Mouse (Mus musculus) heart, postnatal 0 days (tissue): ENCODE data around the gene Plcb4. TPM values are rescaled to one million over a fixed set of nuclear protein-coding genes. Genes with fewer than 3 reads are reported as not detected.

Experiments used
- ATAC-seq: fragments of 200-750 bp; cut with Nextera tagmentation; 2 replicates; pipeline ENCODE4 v1.8.0; 2017; ENCODE audit warnings: low read depth, moderate number of reproducible peaks, moderate library complexity; ENCODE audit not compliant: insufficient read depth
- DNase-seq: peaks from one replicate; pipeline ENCODE4 v3.0.0-alpha.2; 2016; ENCODE audit warnings: low spot score
- H3K27ac ChIP-seq: fragments of 300-500 bp; sonication (generic); 2 replicates; pipeline ENCODE4 v1.5.1; 2014; ENCODE audit warnings: low read depth, mild to moderate bottlenecking
- H3K27me3 ChIP-seq: fragments of 300-500 bp; sonication (generic); 2 replicates; pipeline ENCODE4 v1.6.1; 2014; ENCODE audit warnings: low read length, mixed read lengths; ENCODE audit not compliant: control insufficient read depth, insufficient read depth
- H3K36me3 ChIP-seq: fragments of 300-500 bp; sonication (generic); replicated peaks from 2 replicates; pipeline ENCODE4 v1.6.1; 2014; ENCODE audit warnings: low read length, mixed read lengths; ENCODE audit not compliant: control insufficient read depth, insufficient read depth
- H3K4me1 ChIP-seq: fragments of 300-500 bp; sonication (generic); 2 replicates; pipeline ENCODE4 v1.6.1; 2014; ENCODE audit warnings: antibody characterized with exemption; ENCODE audit not compliant: control insufficient read depth, insufficient read depth
- H3K4me2 ChIP-seq: fragments of 300-500 bp; sonication (generic); 2 replicates; pipeline ENCODE4 v1.6.1; 2014; ENCODE audit warnings: low read depth, mild to moderate bottlenecking, low read length, moderate library complexity
- H3K4me3 ChIP-seq: fragments of 300-500 bp; sonication (generic); 2 replicates; pipeline ENCODE4 v1.5.1; 2014; ENCODE audit warnings: low read depth, low read length
- H3K9ac ChIP-seq: fragments of 300-500 bp; sonication (generic); replicated peaks from 2 replicates; pipeline ENCODE4 v1.6.1; 2014; ENCODE audit warnings: low read depth, low read length, mixed read lengths
- H3K9me3 ChIP-seq: fragments of 300-500 bp; sonication (generic); replicated peaks from 2 replicates; pipeline ENCODE4 v1.6.1; 2016; ENCODE audit warnings: low read length; ENCODE audit not compliant: control insufficient read depth
- CTCF ChIP-seq: IDR thresholded peaks from 2 replicates; pipeline ENCODE4 v1.5.1; 2016; ENCODE audit warnings: antibody characterized with exemption, control low read depth, low read depth
- EP300 ChIP-seq: IDR thresholded peaks from 2 replicates; pipeline ENCODE4 v1.6.1; 2016; ENCODE audit warnings: antibody characterized with exemption, low read depth
- WGBS: fragments of 180-500 bp; shearing (Covaris S2); extraction: QIAGEN DNeasy Blood & Tissue Kit; methylation state at CpG from one replicate; pipeline ENCODE4 v1.1.7; 2014; 5-methylcytosine and 5-hydroxymethylcytosine counted together
- polyA plus RNA-seq: library from polyadenylated mRNA; unstranded; fragments of >200 nt; fragmentation: Nextera tagmentation; extraction: Ambion mirVana; gene quantifications from 2 replicates; pipeline ENCODE4 v1.2.1, GENCODE M21; 2015
- total RNA-seq: library from RNA; depleted of rRNA; stranded (reverse); fragments of >200 nt; gene quantifications from 2 replicates; pipeline ENCODE4 v1.2.3, GENCODE M21; 2014; ENCODE audit warnings: low replicate concordance

Plcb4 gene
- total and polyA plus RNA-seq, 2 experiments from 2014 or later = 34.7 to 57.0 TPM

DNA sequence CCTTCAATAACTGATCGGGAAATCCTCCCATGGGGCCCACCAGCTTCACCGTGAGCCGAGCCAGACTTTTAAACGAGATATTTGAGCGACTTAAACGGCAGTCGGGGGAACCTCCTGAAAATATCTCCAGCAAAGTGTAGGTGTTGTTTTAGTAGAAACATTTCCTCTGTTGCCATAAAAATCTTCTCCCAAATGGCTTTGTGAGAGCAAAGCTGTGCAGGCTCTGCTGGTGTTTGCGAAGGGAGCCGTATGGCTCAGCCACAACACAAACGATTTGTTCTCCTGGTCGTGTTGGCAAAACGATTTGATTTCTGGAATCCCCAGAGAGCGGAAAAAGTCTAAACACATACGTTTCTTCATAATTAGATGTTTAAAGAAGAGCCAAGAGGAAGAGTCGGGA lies 90.8 kb downstream of the Plcb4 start:
- no peak for DNase-seq
- WGBS = 74% methylated on average over 15 of the region's 15 CpGs
- no peaks in the 10 kb centered on the region for H3K9me3 ChIP-seq

GRCm38 (mm10) chr2:135750748-135751147 lies 91.9 kb downstream of the Plcb4 start:
- TF ChIP-seq CTCF (no peak), EP300 (no peak)
- Histone ChIP-seq H3K9ac (no peak overlapping the region), H3K4me1 (peaks cover 15% of the 10 kb centered on the region), H3K27ac (no peak overlapping the region), H3K4me3 (no peak overlapping the region), H3K36me3 (0 out of 2 replicates have a peak, but pooled peaks cover under 1% of the 10 kb centered on the region), H3K27me3 (no peaks in the 10 kb centered on the region), H3K9me3 (no peaks in the 10 kb centered on the region), H3K4me2 (no peak overlapping the region)
- DNase-seq (no peak), ATAC-seq (no peak)
- WGBS = 59% methylated on average over 5 of the region's 5 CpGs

More for the DNA sequence above, 90.8 kb downstream of the Plcb4 start:
- Histone ChIP-seq H3K27ac (no peak overlapping the region), H3K4me3 (no peak overlapping the region), H3K4me2 (no peak overlapping the region), H3K4me1 (peaks cover 15% of the 10 kb centered on the region), H3K27me3 (no peaks in the 10 kb centered on the region), H3K9ac (no peak overlapping the region), H3K36me3 (0 out of 2 replicates have a peak, but pooled peaks cover 5% of the 10 kb centered on the region)
- no peak for ATAC-seq
- no peak for TF ChIP-seq EP300
- no peak for TF ChIP-seq CTCF

GRCm38 (mm10) chr2:135755792-135756191 lies 97.0 kb downstream of the Plcb4 start:
- WGBS = 40% methylated on average over 5 of the region's 5 CpGs
- Histone ChIP-seq H3K9me3 (no peaks in the 10 kb centered on the region), H3K27ac (0 out of 2 replicates have a peak overlapping the region, but pooled peaks have one; percentile 22), H3K4me1 (peaks cover 6% of the 10 kb centered on the region; the same call in 1 of the 2 replicates), H3K9ac (no peak overlapping the region), H3K27me3 (no peaks in the 10 kb centered on the region), H3K4me2 (no peak overlapping the region), H3K36me3 (no peaks in the 10 kb centered on the region), H3K4me3 (no peak overlapping the region)
- peak; percentile 69; the same call in 1 of the 2 replicates for ATAC-seq
- TF ChIP-seq EP300 (no peak), CTCF (no peak)
- no peak for DNase-seq

DNA sequence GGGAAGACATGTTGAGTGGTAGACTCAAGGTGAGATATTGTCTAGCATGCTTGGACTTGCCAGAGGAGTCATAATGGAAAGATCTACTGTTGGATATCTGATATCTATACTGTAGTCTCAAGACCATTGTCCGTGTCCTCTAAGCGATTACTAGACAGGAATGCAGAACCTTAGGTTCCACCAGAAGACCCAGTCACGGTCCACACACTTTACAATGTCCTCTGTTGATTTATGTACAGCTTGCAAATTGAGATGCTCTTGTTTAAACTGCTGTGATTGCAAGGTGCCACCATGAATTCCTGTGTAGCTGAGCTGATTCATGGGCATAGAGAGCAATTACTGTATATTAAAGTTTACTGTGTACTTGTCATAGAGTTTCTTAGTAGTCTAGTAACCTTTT lies 98.7 kb downstream of the Plcb4 start:
- TF ChIP-seq EP300 (no peak), CTCF (no peak)
- no peak overlapping the region for H3K9ac ChIP-seq
- H3K27ac ChIP-seq = no peak overlapping the region
- WGBS = 92% methylated on average over 3 of the region's 3 CpGs
- H3K9me3 ChIP-seq = no peaks in the 10 kb centered on the region
- H3K4me1 ChIP-seq = peaks cover 12% of the 10 kb centered on the region
- H3K4me3 ChIP-seq = no peak overlapping the region
- ATAC-seq (no peak), DNase-seq (no peak)
- no peaks in the 10 kb centered on the region for H3K36me3 ChIP-seq
- no peak overlapping the region for H3K4me2 ChIP-seq
- H3K27me3 ChIP-seq = no peaks in the 10 kb centered on the region

DNA sequence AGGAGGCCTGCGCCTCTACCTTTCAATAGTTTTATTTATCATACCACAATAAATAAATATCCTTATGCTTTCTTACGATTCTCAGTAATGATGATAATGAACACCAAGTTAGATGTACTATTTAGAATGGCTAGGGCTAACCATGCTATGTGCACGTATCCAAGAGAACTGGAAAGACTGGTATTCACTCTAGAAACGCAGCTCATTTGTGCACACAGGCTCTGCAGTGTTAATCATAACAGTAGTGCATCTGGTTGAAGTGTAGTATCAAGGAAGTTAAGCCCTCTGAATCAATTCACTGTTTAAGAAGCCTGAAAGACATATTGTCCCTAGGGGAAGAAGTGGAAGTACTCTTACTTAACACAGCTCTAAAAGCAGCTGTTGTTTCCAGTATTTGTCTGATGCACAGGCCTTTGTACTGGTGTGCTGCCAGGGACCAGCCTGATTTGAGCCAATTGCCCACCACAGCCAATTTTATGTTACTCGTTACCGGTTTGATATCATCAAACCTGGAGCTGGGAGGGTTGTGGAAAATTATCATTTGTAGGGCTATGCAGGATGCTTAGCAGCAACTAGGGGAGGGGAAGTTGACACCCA lies 100.8 kb downstream of the Plcb4 start:
- peak; percentile 33 for DNase-seq
- no peak overlapping the region for H3K27ac ChIP-seq

More for the DNA sequence above, 100.8 kb downstream of the Plcb4 start:
- Histone ChIP-seq H3K27me3 (no peaks in the 10 kb centered on the region), H3K4me2 (no peak overlapping the region), H3K4me3 (no peak overlapping the region), H3K36me3 (no peaks in the 10 kb centered on the region), H3K4me1 (peaks cover 19% of the 10 kb centered on the region), H3K9ac (no peak overlapping the region), H3K9me3 (no peaks in the 10 kb centered on the region)
- WGBS = 71% methylated on average over 6 of the region's 6 CpGs
- TF ChIP-seq EP300 = no peak
- TF ChIP-seq CTCF = no peak
- no peak for ATAC-seq
